Mouse (Mus musculus) E14TG2a.4 (cell line): Measurements from ENCODE around the gene Sde2.
A peak's percentile ranks its signal among the peaks of the same experiment; 100 is the strongest.

ENCODE experiments used
- H3K27me3 ChIP-seq: 2 replicates; pipeline ENCODE4 v1.6.1; 2014; ENCODE audit warnings: low read length, control low read depth; ENCODE audit not compliant: insufficient read depth
- H3K36me3 ChIP-seq: 2 replicates; pipeline ENCODE4 v1.6.1; 2014; ENCODE audit warnings: low read length, control low read depth; ENCODE audit not compliant: insufficient read depth
- H3K4me1 ChIP-seq: replicated peaks from 2 replicates; pipeline ENCODE4 v1.6.1; 2014; ENCODE audit warnings: low read depth, low read length, control low read depth
- H3K4me3 ChIP-seq: replicated peaks from 2 replicates; pipeline ENCODE4 v1.5.1; 2014; ENCODE audit warnings: mild to moderate bottlenecking, low read length
- H3K9me3 ChIP-seq: 2 replicates; pipeline ENCODE4 v1.6.1; 2014; ENCODE audit warnings: low read length, control low read depth
- CTCF ChIP-seq: conservative IDR thresholded peaks from 2 replicates; pipeline ENCODE4 v1.5.1; 2014; ENCODE audit warnings: low read length
- NANOG ChIP-seq: IDR thresholded peaks from 2 replicates; pipeline ENCODE4 v1.6.1; 2014; ENCODE audit warnings: borderline replicate concordance, low read length, mixed read lengths
- POU5F1 ChIP-seq: IDR thresholded peaks from 2 replicates; pipeline ENCODE4 v1.6.1; 2014; ENCODE audit warnings: low read length, borderline replicate concordance

Gene Sde2

GRCm38 (mm10) chr1:180850316-180851270 is at the start of gene Sde2:
Sde2 (plus strand) TSS chr1:180851127.
- H3K27me3 ChIP-seq, result no peaks in the 10 kb centered on the region
- no peak for TF ChIP-seq CTCF
- no peak for TF ChIP-seq POU5F1
- no peak for TF ChIP-seq NANOG

GRCm38 (mm10) chr1:180801466-180801994 is 49.4 kb upstream of the Sde2 start:
- Histone ChIP-seq H3K36me3 (peaks cover 61% of the 10 kb centered on the region), H3K27me3 (peaks cover 5% of the 10 kb centered on the region; the same call in 1 of the 2 replicates), H3K9me3 (no peaks in the 10 kb centered on the region), H3K4me1 (peaks cover 27% of the 10 kb centered on the region), H3K4me3 (no peak overlapping the region)
- TF ChIP-seq NANOG (no peak), POU5F1 (no peak), CTCF (no peak)

More at GRCm38 (mm10) chr1:180850316-180851270, at the start of gene Sde2:
- Histone ChIP-seq H3K4me1 (peaks cover 59% of the 10 kb centered on the region), H3K4me3 (peak within 1 kb of the TSS; percentile 99), H3K36me3 (peaks cover 31% of the 10 kb centered on the region), H3K9me3 (no peaks in the 10 kb centered on the region)

DNA sequence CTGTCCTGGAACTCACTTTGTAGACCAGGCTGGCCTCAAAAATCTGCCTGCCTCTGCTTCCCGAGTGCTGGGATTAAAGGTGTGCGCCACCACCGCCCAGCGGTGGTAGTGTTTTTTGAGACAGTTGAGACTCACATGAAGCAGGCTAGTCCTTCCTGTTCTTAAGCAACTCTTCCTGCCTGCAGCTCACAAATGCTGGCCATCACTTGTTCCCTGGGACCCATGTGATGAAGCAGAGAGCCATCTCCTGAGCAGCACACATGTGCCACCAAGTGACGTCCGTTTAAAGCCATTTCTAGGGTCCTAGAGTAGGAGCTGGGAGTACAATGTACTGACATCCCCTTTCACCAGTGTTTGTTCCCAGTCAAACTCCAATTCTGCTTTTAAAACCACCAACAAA is 47.0 kb upstream of the Sde2 start:
- no peaks in the 10 kb centered on the region for H3K9me3 ChIP-seq
- H3K4me3 ChIP-seq, result no peak overlapping the region
- H3K36me3 ChIP-seq, result peaks cover 85% of the 10 kb centered on the region
- peaks cover 48% of the 10 kb centered on the region for H3K4me1 ChIP-seq
- no peaks in the 10 kb centered on the region for H3K27me3 ChIP-seq
- no peak for TF ChIP-seq POU5F1
- TF ChIP-seq NANOG, result no peak
- TF ChIP-seq CTCF, result no peak

- H3K9me3 ChIP-seq, result no peaks in the 10 kb centered on the region
- H3K4me3 ChIP-seq, result no peak overlapping the region; the same call in 1 of the 2 replicates
- peaks cover 65% of the 10 kb centered on the region for H3K4me1 ChIP-seq
- TF ChIP-seq POU5F1, result no peak
- TF ChIP-seq NANOG, result no peak
- no peak for TF ChIP-seq CTCF
- H3K36me3 ChIP-seq, result peaks cover 76% of the 10 kb centered on the region
- no peaks in the 10 kb centered on the region for H3K27me3 ChIP-seq
Observed at GRCm38 (mm10) chr1:180808831-180809230, 42.1 kb upstream of the Sde2 start.

DNA sequence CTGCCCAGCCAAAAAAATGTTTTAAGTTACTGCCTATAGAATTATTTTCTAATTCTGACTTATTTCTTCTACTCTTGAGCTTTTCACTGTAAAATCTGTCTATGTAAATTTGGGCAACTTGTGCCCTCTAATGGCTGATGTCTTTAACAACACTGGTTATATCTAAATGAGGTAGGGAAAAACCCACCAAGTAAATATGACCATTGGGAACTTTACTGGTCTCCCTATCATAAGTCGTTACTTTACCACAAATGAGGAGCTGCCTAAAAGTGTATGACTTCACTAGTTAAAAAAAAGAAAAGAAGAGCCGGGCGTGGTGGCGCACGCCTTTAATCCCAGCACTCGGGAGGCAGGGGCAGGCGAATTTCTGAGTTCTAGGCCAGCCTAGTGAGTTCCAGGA is 40.0 kb upstream of the Sde2 start:
- Histone ChIP-seq H3K36me3 (peaks cover 55% of the 10 kb centered on the region), H3K27me3 (no peaks in the 10 kb centered on the region), H3K4me3 (peak overlapping the region; percentile 97), H3K9me3 (no peaks in the 10 kb centered on the region), H3K4me1 (peaks cover 66% of the 10 kb centered on the region)
- TF ChIP-seq CTCF (peak; percentile 18; the same call in 1 of the 2 replicates), POU5F1 (no peak), NANOG (no peak)

GRCm38 (mm10) chr1:180811596-180812462 is 39.1 kb upstream of the Sde2 start:
- Histone ChIP-seq H3K4me1 (peaks cover 58% of the 10 kb centered on the region), H3K36me3 (peaks cover 46% of the 10 kb centered on the region), H3K4me3 (peak overlapping the region; percentile 97), H3K27me3 (no peaks in the 10 kb centered on the region), H3K9me3 (no peaks in the 10 kb centered on the region)
- TF ChIP-seq NANOG (no peak), CTCF (peak; percentile 61)

GRCm38 (mm10) chr1:180812463-180813408 is 38.2 kb upstream of the Sde2 start:
- H3K27me3 ChIP-seq, result no peaks in the 10 kb centered on the region
- H3K4me1 ChIP-seq, result peaks cover 54% of the 10 kb centered on the region
- peaks cover 37% of the 10 kb centered on the region for H3K36me3 ChIP-seq
- H3K9me3 ChIP-seq, result no peaks in the 10 kb centered on the region
- TF ChIP-seq CTCF (no peak), POU5F1 (no peak), NANOG (no peak)
- H3K4me3 ChIP-seq, result peak overlapping the region; percentile 97
